Mouse (Mus musculus): ENCODE measurements around the gene G0s2.

GRCm38 (mm10) chr1:193287578-193287977, 14.6 kb upstream of the G0s2 start:
- no peak for TF ChIP-seq POLR2A (IDR thresholded peaks at IDR 0.05; ENCODE audit: low read depth, low read length)
- no peak for TF ChIP-seq CTCF (conservative IDR thresholded peaks at IDR 0.05 in 1 of 2, IDR thresholded peaks at IDR 0.05 in 1 of 2; ENCODE audit: low read depth in 2 of 2, low read length in 2 of 2)
- TF ChIP-seq MAX (IDR thresholded peaks at IDR 0.05; ENCODE audit: low read length), result no peak
- no peak for TF ChIP-seq JUND (conservative IDR thresholded peaks at IDR 0.05; ENCODE audit: low read depth, low read length)
- no peak for TF ChIP-seq MAFK (IDR thresholded peaks at IDR 0.05; ENCODE audit: insufficient replicate concordance, low read length)
- TF ChIP-seq MEF2A (IDR thresholded peaks at IDR 0.05; ENCODE audit: borderline replicate concordance, low read depth, low read length), result no peak
- TF ChIP-seq HCFC1 (IDR thresholded peaks at IDR 0.05; ENCODE audit: low read depth, low read length), result no peak
- TF ChIP-seq EP300 (IDR thresholded peaks at IDR 0.05; ENCODE audit: low read length), result no peak
- no peak for TF ChIP-seq GABPA (IDR thresholded peaks at IDR 0.05; ENCODE audit: insufficient replicate concordance, low read depth, low read length)
- no peak for TF ChIP-seq USF1 (IDR thresholded peaks at IDR 0.05; ENCODE audit: low read depth, low read length)
- TF ChIP-seq CHD1 (IDR thresholded peaks at IDR 0.05; ENCODE audit: low read depth, low read length), result no peak
- no peak for TF ChIP-seq KAT2A (IDR thresholded peaks at IDR 0.05; ENCODE audit: insufficient replicate concordance, low read length)
- no peak for TF ChIP-seq JUN (IDR thresholded peaks at IDR 0.05; ENCODE audit: insufficient read depth, low read depth, low read length)
